Mouse (Mus musculus) heart, postnatal 14 days (tissue): Measurements from ENCODE around the gene Mrpl50. TPM values are rescaled to one million over a fixed set of nuclear protein-coding genes. Genes with fewer than 3 reads are reported as not detected.
"Not testable (repeated sequence)": the region's sequence is repeated elsewhere in the genome, so short reads cannot be mapped to it uniquely, and the experiment has no call there.

Source experiments
- DNase-seq, 2 experiments: peaks; one replicate each; pipeline ENCODE4 v3.0.0; 2021 to 2022
- intact Hi-C: fragments of 180-260 bp; cut with DNase I; formaldehyde crosslinking; loops from one replicate; pipeline ENCODE4 v1.15.1; 2025
- total RNA-seq, 2 experiments: library from RNA; stranded (reverse); gene quantifications; 2 replicates each; pipeline ENCODE4 v1.2.3; 2021

Mrpl50 gene
- total RNA-seq, 2 experiments from 2014 or later: 38.8 to 39.1 TPM

GRCm38 (mm10) chr4:49512636-49513035, 8.3 kb downstream of the Mrpl50 start:
- DNase-seq: no peak
- intact Hi-C loops: no loop called here

GRCm38 (mm10) chr4:49510236-49510835, 10.6 kb downstream of the Mrpl50 start:
- intact Hi-C loops, DNase-seq: not testable (repeated sequence)

DNA sequence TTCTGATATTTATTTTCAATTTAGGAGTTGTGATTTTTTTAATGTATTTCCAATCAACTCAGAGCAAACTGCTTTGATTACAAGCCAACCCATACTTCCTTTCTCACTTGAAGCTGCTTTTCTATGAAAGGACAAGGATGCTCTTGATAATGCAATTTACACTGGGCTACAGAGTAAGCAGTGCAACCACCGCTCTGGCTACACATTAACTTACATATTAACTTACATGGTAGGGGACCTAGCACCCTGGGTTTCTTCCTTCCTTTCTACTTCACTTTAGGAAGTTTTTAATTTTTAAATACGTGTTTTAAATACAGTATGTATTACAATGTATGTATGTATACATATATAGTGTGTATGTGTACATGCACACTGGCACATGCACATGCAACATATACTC, 11.7 kb downstream of the Mrpl50 start:
- intact Hi-C loops: no loop called here
- DNase-seq: no peak

GRCm38 (mm10) chr4:49506386-49506785, 14.5 kb downstream of the Mrpl50 start, which contains the start of gene Baat:
Baat (minus strand) TSS chr4:49506557.
- intact Hi-C loops: no loop called here
- no peak for DNase-seq

DNA sequence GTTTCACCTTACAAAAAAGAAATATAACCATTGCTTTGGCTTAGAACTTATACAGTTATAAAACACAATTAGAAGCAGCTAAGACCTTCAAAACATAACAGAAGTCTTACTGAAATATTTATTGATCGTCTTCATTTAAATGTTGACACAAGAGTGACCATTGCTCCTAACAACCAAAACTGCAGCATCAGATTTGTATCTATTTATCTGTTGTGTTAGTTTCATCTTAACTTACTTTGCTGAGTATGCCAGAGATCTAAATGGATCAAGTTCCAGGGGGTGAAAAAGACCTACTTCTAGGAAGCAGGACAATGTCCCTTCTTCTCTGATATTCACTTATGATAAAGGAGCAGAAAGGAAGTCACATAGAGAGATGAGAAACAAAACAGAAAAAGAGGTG, 17.3 kb downstream of the Mrpl50 start:
- no peak for DNase-seq
- intact Hi-C loops: no loop called here

DNA sequence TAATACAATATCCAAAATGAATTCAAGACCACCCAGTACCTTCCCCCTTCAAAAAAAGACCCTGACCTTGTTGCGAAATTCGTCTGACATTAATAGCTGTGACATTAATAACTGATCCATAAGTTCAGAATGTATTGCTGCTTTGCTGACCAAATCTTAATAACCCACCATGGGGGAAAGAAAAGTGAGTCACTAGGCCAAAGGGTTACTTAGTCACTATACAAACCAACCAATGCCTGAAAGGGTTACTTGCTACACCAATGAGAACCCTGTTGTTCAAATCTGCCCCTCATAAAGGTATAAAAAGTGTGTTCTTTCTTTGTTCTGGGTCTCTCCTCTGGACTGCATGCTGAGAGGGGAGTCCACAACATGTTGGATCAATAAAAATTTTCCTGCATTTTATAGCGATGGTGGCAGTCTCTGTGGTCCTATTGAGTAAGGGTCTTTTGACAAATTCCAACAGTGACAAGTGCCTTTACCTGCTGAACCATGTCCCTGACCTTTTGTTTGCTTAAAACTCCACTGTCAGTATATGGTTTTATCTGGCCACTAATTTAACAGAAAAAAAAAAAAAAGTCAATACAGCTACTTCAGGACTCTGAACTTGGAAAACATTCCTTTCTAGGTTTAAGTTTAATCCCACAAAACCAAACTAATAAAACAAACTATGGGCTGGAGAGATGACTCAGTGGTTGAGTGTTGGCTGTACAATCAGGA, 34.8 kb downstream of the Mrpl50 start:
- DNase-seq, intact Hi-C loops: not testable (repeated sequence)

DNA sequence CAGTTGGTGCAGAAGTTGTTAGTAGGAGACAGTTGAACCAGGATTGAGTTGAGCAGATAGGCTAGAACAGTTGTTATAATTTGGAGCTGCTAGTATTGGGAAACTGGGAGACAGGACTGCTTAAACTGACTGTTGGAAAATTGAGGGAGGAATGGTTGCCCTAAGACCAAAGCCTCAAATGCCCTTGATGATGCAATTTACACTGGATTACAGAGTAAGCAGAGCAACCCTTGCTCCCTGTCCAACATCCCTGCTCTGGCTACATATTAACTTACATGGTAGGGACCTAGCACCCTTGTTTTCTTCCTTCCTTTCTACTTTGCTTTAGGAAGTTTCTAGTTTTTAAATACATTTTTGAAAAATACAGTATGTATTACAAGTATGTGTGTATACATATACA, 35.5 kb downstream of the Mrpl50 start:
- intact Hi-C loops: no loop called here
- DNase-seq: no peak

- DNase-seq: peak in 1 of 2 experiments; percentile 15
- intact Hi-C loops: no loop called here
These were observed 40.0 kb downstream of the Mrpl50 start for GRCm38 (mm10) chr4:49480896-49481295.

DNA sequence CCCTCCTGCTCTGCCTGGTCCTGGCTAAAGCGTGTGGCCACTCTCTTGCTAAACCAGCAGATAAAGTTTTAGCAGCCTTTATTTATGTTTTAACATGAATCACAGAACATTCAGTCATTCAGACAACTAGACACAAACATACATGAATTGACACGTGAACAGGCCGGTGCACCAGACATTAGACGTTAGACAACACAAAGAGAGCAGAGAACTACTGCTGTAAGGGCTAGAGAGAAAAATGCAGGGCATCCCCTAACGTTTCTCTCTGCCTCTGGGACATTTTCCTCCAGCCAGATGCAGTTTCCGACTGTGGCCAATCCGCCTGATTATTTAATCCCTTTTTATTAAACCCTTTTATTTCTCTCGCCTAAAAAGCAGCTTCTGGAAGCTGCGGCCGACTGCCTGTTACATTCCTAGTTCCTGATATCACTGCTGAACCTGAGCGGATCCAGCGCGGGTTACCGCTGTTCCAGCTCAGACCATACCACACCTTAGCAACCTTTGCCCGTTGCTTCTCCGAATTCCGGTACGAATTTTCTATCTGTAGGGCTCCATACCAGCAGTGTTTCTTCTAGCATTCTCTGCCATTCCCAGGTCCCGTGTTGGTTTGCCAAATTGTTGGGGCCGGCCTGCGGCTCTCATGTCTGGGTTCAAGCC, 40.7 kb downstream of the Mrpl50 start:
- no peak for DNase-seq
- intact Hi-C loops: no loop called here

- intact Hi-C loops, DNase-seq: not testable (repeated sequence)
These were observed 41.9 kb downstream of the Mrpl50 start for GRCm38 (mm10) chr4:49479035-49479434.

- peak in 1 of 2 experiments; percentile 26 for DNase-seq
- intact Hi-C loops: no loop called here
These were observed 42.6 kb downstream of the Mrpl50 start for GRCm38 (mm10) chr4:49478118-49478877.

GRCm38 (mm10) chr4:49474583-49474982, 46.3 kb downstream of the Mrpl50 start:
- no peak for DNase-seq
- intact Hi-C loops: no loop called here

DNA sequence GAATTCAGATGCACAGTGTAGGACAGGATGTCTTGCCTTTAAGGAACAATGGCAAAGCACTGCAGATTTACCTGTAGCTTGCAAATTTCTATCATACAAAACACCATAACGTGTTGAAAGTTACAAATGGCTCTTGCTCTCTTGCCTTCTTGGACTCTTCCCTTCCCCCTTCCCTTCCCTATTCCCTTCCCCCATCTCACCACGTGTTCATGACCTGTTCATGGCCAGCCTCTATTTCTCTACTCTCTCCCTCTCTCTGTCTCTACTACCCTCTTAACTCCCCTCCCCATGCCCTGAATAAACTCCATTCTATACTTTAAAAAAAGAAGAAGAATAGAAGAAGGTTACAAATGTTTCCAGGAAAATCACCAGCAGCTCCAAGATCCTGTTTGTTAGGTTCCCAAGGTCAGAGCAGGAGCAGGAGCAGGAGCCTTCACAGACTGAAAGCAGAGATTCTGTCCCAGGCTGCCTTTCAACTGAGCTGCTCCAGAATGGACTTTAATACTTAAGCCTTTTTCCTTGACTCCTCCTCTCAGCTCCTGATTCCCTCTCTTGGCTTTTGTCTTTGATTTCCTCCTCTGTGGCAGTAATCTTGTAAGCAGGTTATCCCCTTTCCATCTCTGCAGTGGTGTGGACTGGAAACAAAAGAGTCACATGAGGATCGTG, 47.3 kb downstream of the Mrpl50 start, which contains the start of gene Acnat1:
Acnat1 (minus strand) TSS at position 478 of the 666 bp plus-strand sequence.
- intact Hi-C loops: no loop called here
- no peak for DNase-seq

- DNase-seq: no peak
- intact Hi-C loops: no loop called here
These were observed 51.3 kb downstream of the Mrpl50 start for GRCm38 (mm10) chr4:49469435-49470151.

DNA sequence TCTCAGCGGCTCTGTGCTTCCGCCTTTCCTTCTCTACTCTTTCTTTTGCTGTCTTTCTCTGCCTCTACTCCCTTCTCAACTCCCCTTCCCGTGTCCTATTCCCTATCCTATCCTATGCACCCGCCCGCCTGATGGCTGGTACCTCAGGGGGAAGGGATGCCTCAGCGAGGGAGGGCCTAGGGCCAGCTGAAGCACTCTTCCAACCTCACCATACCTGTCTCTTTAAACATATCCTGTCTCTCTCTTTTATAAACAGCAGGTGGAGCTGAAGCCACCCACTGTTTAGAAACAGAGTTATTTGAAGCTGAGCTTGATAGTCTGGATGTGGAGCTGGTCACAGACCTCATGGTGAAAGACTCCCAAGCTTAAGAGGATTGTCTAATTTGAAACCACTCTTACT, 53.5 kb downstream of the Mrpl50 start:
- intact Hi-C loops: no loop called here
- no peak for DNase-seq

Other genes starting within 250 kb of the Mrpl50 start
- not detected for gene Acnat2, start 112.9 kb downstream of the Mrpl50 start, total RNA-seq
- not detected for gene Acnat1, start 47.2 kb downstream of the Mrpl50 start, total RNA-seq
- gene Baat, start 14.5 kb downstream of the Mrpl50 start, total RNA-seq: not detected
- 1 to 10 TPM; 6.4 to 7.6 TPM for gene Zfp189, start 83 bp upstream of the Mrpl50 start, total RNA-seq
- gene Aldob, start 28.5 kb upstream of the Mrpl50 start, total RNA-seq: under 1 TPM; 0.10 to 0.17 TPM
- gene Tmem246, start 76.8 kb upstream of the Mrpl50 start, total RNA-seq: 10 to 100 TPM; 40.4 to 43.5 TPM
- gene Rnf20, start 110.9 kb upstream of the Mrpl50 start, total RNA-seq: 10 to 100 TPM; 36.9 to 37.1 TPM
- not detected for gene Ppp3r2, start 160.9 kb upstream of the Mrpl50 start, total RNA-seq